Mouse (Mus musculus) liver, embryonic 14.5 days (tissue): ENCODE measurements around the gene Map4k1. TPM values are rescaled to one million over a fixed set of nuclear protein-coding genes. Genes with fewer than 3 reads are reported as not detected.

ENCODE experiments used
- ATAC-seq: fragments of 200-750 bp; cut with Nextera tagmentation; 2 replicates; pipeline ENCODE4 v1.8.0; 2017; ENCODE audit warnings: moderate number of reproducible peaks, mild to moderate bottlenecking, moderate library complexity; ENCODE audit not compliant: insufficient read depth
- DNase-seq, 3 experiments: peaks; one replicate each; pipeline ENCODE4 v3.0.0-alpha.2; 2012 to 2013; ENCODE audit warnings: low read depth in 3 of 3, low spot score in 3 of 3
- H3K27ac ChIP-seq: fragments of 300-500 bp; sonication (generic); 2 replicates; pipeline ENCODE4 v1.5.1; 2014; ENCODE audit warnings: moderate library complexity, mild to moderate bottlenecking, control low read depth, inconsistent platforms
- H3K27me3 ChIP-seq: fragments of 300-500 bp; sonication (generic); 2 replicates; pipeline ENCODE4 v1.6.1; 2014; ENCODE audit warnings: mild to moderate bottlenecking, low read length, moderate library complexity; ENCODE audit not compliant: control insufficient read depth, insufficient read depth
- H3K36me3 ChIP-seq: fragments of 300-500 bp; sonication (generic); replicated peaks from 2 replicates; pipeline ENCODE4 v1.6.1; 2014; ENCODE audit warnings: low read depth; ENCODE audit not compliant: control insufficient read depth, insufficient read depth
- H3K4me1 ChIP-seq, 2 experiments: fragments of 200-500 bp in 1 of 2; fragments of 300-500 bp in 1 of 2; sonication (generic) in 1 of 2; replicated peaks; 2 replicates each; pipeline ENCODE4 v1.6.1; 2012 to 2014; ENCODE audit warnings: antibody characterized with exemption in 1 of 2, inconsistent platforms in 1 of 2, low read length in 1 of 2; ENCODE audit not compliant: control insufficient read depth in 2 of 2, insufficient read depth in 2 of 2
- H3K4me2 ChIP-seq: fragments of 300-500 bp; sonication (generic); 2 replicates; pipeline ENCODE4 v1.6.1; 2014; ENCODE audit warnings: low read depth, mild to moderate bottlenecking, control low read depth, moderate library complexity
- H3K4me3 ChIP-seq, 2 experiments: fragments of 200-500 bp in 1 of 2; fragments of 300-500 bp in 1 of 2; sonication (generic) in 1 of 2; 2 replicates each; pipeline ENCODE4 v1.5.1; 2012 to 2014; ENCODE audit warnings: low read depth in 2 of 2, low read length in 2 of 2, mild to moderate bottlenecking in 2 of 2, control low read depth in 1 of 2, inconsistent platforms in 1 of 2, moderate library complexity in 1 of 2; ENCODE audit not compliant: insufficient read depth in 1 of 2
- H3K9ac ChIP-seq: fragments of 300-500 bp; sonication (generic); replicated peaks from 2 replicates; pipeline ENCODE4 v1.6.1; 2014; ENCODE audit warnings: mild to moderate bottlenecking, control low read depth, moderate library complexity
- H3K9me3 ChIP-seq: fragments of 300-500 bp; sonication (generic); 2 replicates; pipeline ENCODE4 v1.6.1; 2016; ENCODE audit warnings: low read length, mixed read lengths; ENCODE audit not compliant: control insufficient read depth
- CTCF ChIP-seq: IDR thresholded peaks from 2 replicates; pipeline ENCODE4 v1.5.1; 2016; ENCODE audit warnings: antibody characterized with exemption, low read depth, control low read depth
- EP300 ChIP-seq: IDR thresholded peaks from 2 replicates; pipeline ENCODE4 v1.6.1; 2016; ENCODE audit warnings: antibody characterized with exemption, low read depth
- WGBS: fragments of 180-500 bp; shearing (Covaris S2); extraction: QIAGEN DNeasy Blood & Tissue Kit; methylation state at CpG from one replicate; pipeline ENCODE4 v1.1.7; 2014; ENCODE audit not compliant: insufficient replicate concordance; 5-methylcytosine and 5-hydroxymethylcytosine counted together
- polyA plus RNA-seq, 2 experiments: library from polyadenylated mRNA; depleted of rRNA in 1 of 2; stranded (reverse) in 1 of 2; unstranded in 1 of 2; fragments of >200 nt; fragmentation: Nextera tagmentation in 1 of 2; extraction: Ambion mirVana in 1 of 2; gene quantifications; 2 replicates each; pipeline versions ENCODE4 v1.2.1 to v1.2.3; 2012 to 2014

The Map4k1 gene
- polyA plus RNA-seq, 2 experiments, result 16.7 to 24.9 TPM

DNA sequence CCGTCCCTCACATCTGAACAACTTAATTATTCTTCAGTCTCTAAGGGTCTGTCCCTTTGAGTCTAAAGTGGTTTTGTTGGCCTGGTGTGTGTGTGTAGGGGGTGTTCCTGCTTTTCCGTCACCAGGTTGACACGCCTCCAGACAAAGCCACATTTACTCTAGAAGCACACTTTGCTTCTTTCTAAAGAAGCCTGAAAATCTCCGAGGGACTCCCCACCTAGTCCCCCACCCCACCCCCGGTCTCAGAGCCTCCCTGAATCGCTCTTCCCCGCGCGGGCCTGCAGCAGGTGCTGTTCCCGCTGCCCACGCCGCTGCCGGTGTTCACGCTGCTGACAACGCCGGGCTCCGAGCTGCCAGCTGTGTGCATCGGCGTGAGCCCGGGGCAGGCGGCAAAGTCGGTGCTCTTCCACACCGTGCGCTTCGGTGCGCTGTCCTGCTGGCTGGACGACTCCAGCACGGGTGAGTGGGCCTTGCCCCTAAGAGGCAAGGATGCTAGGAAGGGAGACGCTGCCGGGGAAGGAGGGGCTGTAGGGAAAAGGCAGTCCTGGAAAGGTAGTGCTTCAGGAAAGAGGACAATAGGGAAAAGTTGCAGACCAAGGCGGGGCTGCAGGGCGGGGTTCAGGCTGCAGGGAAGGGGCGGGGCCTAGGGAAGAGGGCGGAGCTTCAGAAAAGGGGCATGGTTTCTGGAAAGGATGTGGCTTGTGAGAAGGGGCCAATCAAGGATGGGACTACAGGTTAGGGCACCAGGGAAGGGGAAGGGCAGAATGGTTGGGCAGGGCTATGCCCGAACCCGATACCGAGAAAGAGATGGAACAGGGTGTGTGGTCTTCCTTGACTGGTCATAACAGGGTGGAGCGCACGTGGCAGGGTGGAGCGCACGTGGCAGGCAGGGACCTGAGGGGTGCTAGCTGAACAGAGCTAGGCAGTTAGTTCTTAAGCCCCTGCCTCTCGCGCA lies 19.1 kb downstream of the Map4k1 start:
- peak overlapping the region; percentile 49 for H3K9ac ChIP-seq
- peak overlapping the region; percentile 36 for H3K27ac ChIP-seq
- peak overlapping the region; percentile 44 to 53 for H3K4me3 ChIP-seq
- H3K4me1 ChIP-seq, result peaks cover 7 to 10% of the 10 kb centered on the region in 2 experiments
- WGBS, result 4% methylated on average over 43 of the region's 43 CpGs
- H3K9me3 ChIP-seq, result no peaks in the 10 kb centered on the region
- TF ChIP-seq CTCF, result no peak
- TF ChIP-seq EP300, result no peak
- H3K4me2 ChIP-seq, result peak overlapping the region; percentile 85
- peak; percentile 95 for ATAC-seq
- no peaks in the 10 kb centered on the region for H3K36me3 ChIP-seq
- DNase-seq, result peak in 2 of 3 experiments; percentile 41 to 70
- no peaks in the 10 kb centered on the region for H3K27me3 ChIP-seq

DNA sequence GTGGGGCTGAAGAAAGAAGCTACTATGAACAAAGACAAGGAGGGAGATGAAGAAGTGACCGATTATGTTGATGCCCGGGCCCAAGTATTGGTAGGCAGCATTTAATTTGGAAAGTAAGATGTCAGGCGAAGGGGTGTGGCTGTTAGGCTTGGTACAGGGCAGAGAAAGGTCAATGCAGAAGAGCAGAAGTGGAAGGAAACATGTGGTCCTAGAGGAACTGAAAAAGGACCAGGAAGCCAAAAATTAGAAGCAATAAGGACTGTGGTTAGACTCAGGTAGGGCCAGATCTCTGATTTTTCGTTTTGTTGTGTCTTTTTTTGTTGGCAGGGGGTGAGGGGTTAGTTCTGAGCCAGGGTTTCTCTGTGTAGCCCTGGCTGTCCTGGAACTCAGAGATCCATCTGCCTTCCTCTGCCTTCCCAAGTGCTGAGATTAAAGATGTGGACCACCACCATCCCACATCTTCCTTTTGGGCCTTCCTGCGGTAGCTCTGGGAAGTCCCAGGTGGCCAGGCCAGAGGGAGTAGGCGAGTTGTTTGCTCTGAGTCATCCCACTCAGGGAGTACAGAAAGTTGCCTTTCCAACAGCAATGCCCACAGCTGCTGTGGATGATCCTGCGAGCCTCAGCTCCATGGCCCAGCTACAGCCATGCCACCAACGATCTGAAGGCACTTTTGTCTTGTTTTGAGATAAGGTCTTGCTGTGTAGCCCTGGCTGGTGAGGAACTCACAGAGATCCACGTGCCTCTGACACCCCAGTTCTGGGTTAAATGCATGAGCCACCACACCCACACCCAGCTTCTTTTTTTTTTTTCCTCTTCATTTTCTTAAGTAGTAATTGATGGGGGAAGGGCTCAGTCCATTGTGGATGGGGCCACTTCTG lies 25.6 kb downstream of the Map4k1 start:
- no peak for DNase-seq
- peaks cover 0 to 13% of the 10 kb centered on the region in 2 experiments; a peak in 3 of 4 replicates for H3K4me1 ChIP-seq
- TF ChIP-seq CTCF (no peak), EP300 (no peak)
- ATAC-seq, result no peak
- H3K36me3 ChIP-seq, result no peaks in the 10 kb centered on the region
- no peaks in the 10 kb centered on the region for H3K27me3 ChIP-seq
- H3K27ac ChIP-seq, result no peak overlapping the region
- H3K9me3 ChIP-seq, result no peaks in the 10 kb centered on the region
- H3K4me3 ChIP-seq, result no peak overlapping the region
- H3K4me2 ChIP-seq, result no peak overlapping the region
- WGBS, result 52% methylated on average over 9 of the region's 9 CpGs
- H3K9ac ChIP-seq, result no peak overlapping the region

GRCm38 (mm10) chr7:29008171-29008570 lies 26.3 kb downstream of the Map4k1 start:
- Histone ChIP-seq H3K27me3 (no peaks in the 10 kb centered on the region), H3K9ac (no peak overlapping the region), H3K9me3 (no peaks in the 10 kb centered on the region), H3K27ac (no peak overlapping the region), H3K4me2 (no peak overlapping the region), H3K4me3 (no peak overlapping the region), H3K36me3 (no peaks in the 10 kb centered on the region), H3K4me1 (peaks cover 0 to 13% of the 10 kb centered on the region in 2 experiments; a peak in 3 of 4 replicates)
- 81% methylated on average over 10 of the region's 10 CpGs for WGBS
- no peak for DNase-seq
- no peak for TF ChIP-seq EP300
- TF ChIP-seq CTCF, result no peak
- ATAC-seq, result no peak

- no peak for DNase-seq
- TF ChIP-seq CTCF, result no peak
- no peak for TF ChIP-seq EP300
- 37% methylated on average over 9 of the region's 9 CpGs for WGBS
- Histone ChIP-seq H3K9ac (no peak overlapping the region), H3K4me1 (peaks cover 0 to 13% of the 10 kb centered on the region in 2 experiments; a peak in 3 of 4 replicates), H3K4me2 (no peak overlapping the region), H3K27ac (no peak overlapping the region), H3K9me3 (no peaks in the 10 kb centered on the region), H3K4me3 (no peak overlapping the region), H3K27me3 (no peaks in the 10 kb centered on the region), H3K36me3 (no peaks in the 10 kb centered on the region)
- ATAC-seq, result no peak
These were observed 26.9 kb downstream of the Map4k1 start for GRCm38 (mm10) chr7:29008714-29009113.
